Mouse (Mus musculus) stomach, postnatal 0 days (tissue): ENCODE data around the gene Dis3l2. TPM values are rescaled to one million over a fixed set of nuclear protein-coding genes. Genes with fewer than 3 reads are reported as not detected.
A peak's percentile ranks its signal among the peaks of the same experiment; 100 is the strongest.

Experiments used
- ATAC-seq: fragments of 200-750 bp; cut with Nextera tagmentation; 2 replicates; pipeline ENCODE4 v1.8.0; 2017; ENCODE audit not compliant: low FRiP score, low TSS enrichment
- DNase-seq: peaks from one replicate; pipeline ENCODE4 v3.0.0-alpha.2; 2016; ENCODE audit warnings: low spot score
- H3K27ac ChIP-seq: fragments of 300-500 bp; sonication (generic); replicated peaks from 2 replicates; pipeline ENCODE4 v1.5.1; 2014; ENCODE audit warnings: mild to moderate bottlenecking, control low read depth
- H3K27me3 ChIP-seq: fragments of 300-500 bp; sonication (generic); 2 replicates; pipeline ENCODE4 v1.6.1; 2014; ENCODE audit warnings: low read length; ENCODE audit not compliant: control insufficient read depth, insufficient read depth
- H3K36me3 ChIP-seq: fragments of 300-500 bp; sonication (generic); 2 replicates; pipeline ENCODE4 v1.6.1; 2014; ENCODE audit warnings: low read length, mixed read lengths; ENCODE audit not compliant: control insufficient read depth, insufficient read depth
- H3K4me1 ChIP-seq: fragments of 300-500 bp; sonication (generic); replicated peaks from 2 replicates; pipeline ENCODE4 v1.6.1; 2014; ENCODE audit warnings: antibody characterized with exemption; ENCODE audit not compliant: control insufficient read depth, insufficient read depth
- H3K4me2 ChIP-seq: fragments of 300-500 bp; sonication (generic); replicated peaks from 2 replicates; pipeline ENCODE4 v1.6.1; 2014; ENCODE audit warnings: low read depth, mild to moderate bottlenecking, control low read depth, moderate library complexity
- H3K4me3 ChIP-seq: fragments of 300-500 bp; sonication (generic); 2 replicates; pipeline ENCODE4 v1.5.1; 2014; ENCODE audit warnings: low read depth, low read length, control low read depth
- H3K9ac ChIP-seq: fragments of 300-500 bp; sonication (generic); 2 replicates; pipeline ENCODE4 v1.6.1; 2014; ENCODE audit warnings: mild to moderate bottlenecking, low read length, control low read depth, mixed read lengths
- H3K9me3 ChIP-seq: fragments of 300-500 bp; sonication (generic); 2 replicates; pipeline ENCODE4 v1.6.1; 2016; ENCODE audit warnings: low read length; ENCODE audit not compliant: control insufficient read depth
- CTCF ChIP-seq: IDR thresholded peaks from 2 replicates; pipeline ENCODE4 v1.5.1; 2016; ENCODE audit warnings: antibody characterized with exemption, low read depth, mild to moderate bottlenecking, moderate library complexity
- EP300 ChIP-seq: optimal IDR thresholded peaks from 2 replicates; pipeline ENCODE3; 2016; ENCODE audit warnings: antibody characterized with exemption
- WGBS: fragments of 180-500 bp; shearing (Covaris S2); extraction: QIAGEN DNeasy Blood & Tissue Kit; methylation state at CpG from one replicate; pipeline ENCODE4 v1.1.7; 2014; 5-methylcytosine and 5-hydroxymethylcytosine counted together
- polyA plus RNA-seq: library from polyadenylated mRNA; unstranded; fragments of >200 nt; fragmentation: Nextera tagmentation; extraction: Ambion mirVana; gene quantifications from 2 replicates; pipeline ENCODE4 v1.2.1, GENCODE M21; 2015

The Dis3l2 gene
- polyA plus RNA-seq, 1 experiment from 2014 or later: 12.3 TPM

- H3K9ac ChIP-seq: no peak overlapping the region
Observed at GRCm38 (mm10) chr1:87050072-87050471, 346.5 kb downstream of the Dis3l2 start.

DNA sequence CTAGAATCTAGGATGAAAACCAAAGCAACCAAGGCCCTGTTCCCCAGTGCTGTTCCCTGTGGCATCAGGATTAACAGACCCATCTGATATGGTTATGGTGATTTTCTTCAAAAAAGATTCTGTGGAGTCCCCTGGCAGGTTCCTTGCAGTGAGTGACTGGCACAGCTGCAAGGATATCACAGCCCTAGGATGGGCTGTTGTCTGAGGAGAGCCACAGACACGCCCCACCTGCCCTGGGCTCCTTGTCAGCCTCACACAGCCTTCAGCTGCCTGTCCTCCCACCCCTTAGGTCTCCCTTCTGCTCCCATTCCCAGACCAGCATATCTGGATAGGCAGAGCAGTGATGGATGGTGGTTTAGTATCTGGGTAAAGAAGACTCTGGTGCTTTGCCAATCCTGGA is 347.1 kb downstream of the Dis3l2 start:
- H3K4me3 ChIP-seq: no peak overlapping the region
- ATAC-seq (no peak), DNase-seq (no peak)
- H3K27me3 ChIP-seq: no peaks in the 10 kb centered on the region
- H3K27ac ChIP-seq: no peak overlapping the region
- H3K36me3 ChIP-seq: no peaks in the 10 kb centered on the region
- no peaks in the 10 kb centered on the region for H3K4me1 ChIP-seq
- WGBS: 65% methylated on average over 1 of the region's 1 CpGs
- no peaks in the 10 kb centered on the region for H3K9me3 ChIP-seq
- TF ChIP-seq EP300: no peak
- no peak for TF ChIP-seq CTCF
- H3K9ac ChIP-seq: no peak overlapping the region
- H3K4me2 ChIP-seq: no peak overlapping the region

More at GRCm38 (mm10) chr1:87050072-87050471, 346.5 kb downstream of the Dis3l2 start:
- Histone ChIP-seq H3K36me3 (no peaks in the 10 kb centered on the region), H3K4me2 (no peak overlapping the region), H3K9me3 (no peaks in the 10 kb centered on the region), H3K27me3 (no peaks in the 10 kb centered on the region), H3K4me1 (no peaks in the 10 kb centered on the region), H3K27ac (no peak overlapping the region), H3K4me3 (no peak overlapping the region)
- no peak for DNase-seq
- no peak for ATAC-seq
- no peak for TF ChIP-seq CTCF
- TF ChIP-seq EP300: no peak
- WGBS: 76% methylated on average over 3 of the region's 3 CpGs

DNA sequence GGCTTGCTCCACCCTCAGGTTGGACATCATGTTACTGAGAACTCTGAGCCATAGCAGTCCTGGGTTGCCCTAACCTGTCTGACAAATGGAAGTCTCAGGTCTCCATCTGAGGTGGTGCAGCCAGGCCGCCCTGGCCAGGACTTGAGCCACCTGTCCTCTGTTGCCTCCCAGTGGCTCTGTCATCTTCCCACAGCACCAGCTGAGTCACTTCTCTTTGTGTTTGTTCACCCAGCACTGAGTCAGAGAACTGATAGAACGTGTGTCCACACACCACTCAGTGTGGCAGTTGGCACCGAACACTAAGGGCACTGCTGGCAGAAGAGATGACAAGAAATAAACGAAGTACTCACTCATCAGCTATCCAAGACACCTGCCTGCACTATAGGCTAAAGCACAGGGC is 347.8 kb downstream of the Dis3l2 start:
- peak; percentile 26 for DNase-seq
- WGBS: 60% methylated on average over 4 of the region's 4 CpGs
- H3K27ac ChIP-seq: no peak overlapping the region

GRCm38 (mm10) chr1:87057075-87057474 is 353.5 kb downstream of the Dis3l2 start:
- Histone ChIP-seq H3K4me1 (no peaks in the 10 kb centered on the region), H3K36me3 (no peaks in the 10 kb centered on the region), H3K9ac (no peak overlapping the region), H3K27ac (no peak overlapping the region), H3K27me3 (no peaks in the 10 kb centered on the region), H3K9me3 (no peaks in the 10 kb centered on the region), H3K4me2 (no peak overlapping the region), H3K4me3 (no peak overlapping the region)
- no peak for DNase-seq
- TF ChIP-seq EP300 (no peak), CTCF (no peak)
- no peak for ATAC-seq
- WGBS: 79% methylated on average over 4 of the region's 4 CpGs

More for the DNA sequence above, 347.8 kb downstream of the Dis3l2 start:
- no peak overlapping the region for H3K4me3 ChIP-seq
- no peaks in the 10 kb centered on the region for H3K27me3 ChIP-seq
- H3K4me2 ChIP-seq: no peak overlapping the region
- ATAC-seq: peak; percentile 74
- no peaks in the 10 kb centered on the region for H3K36me3 ChIP-seq
- TF ChIP-seq EP300: no peak
- peak; percentile 11; the same call in 1 of the 2 replicates for TF ChIP-seq CTCF
- no peaks in the 10 kb centered on the region for H3K4me1 ChIP-seq
- H3K9me3 ChIP-seq: no peaks in the 10 kb centered on the region
- no peak overlapping the region for H3K9ac ChIP-seq

DNA sequence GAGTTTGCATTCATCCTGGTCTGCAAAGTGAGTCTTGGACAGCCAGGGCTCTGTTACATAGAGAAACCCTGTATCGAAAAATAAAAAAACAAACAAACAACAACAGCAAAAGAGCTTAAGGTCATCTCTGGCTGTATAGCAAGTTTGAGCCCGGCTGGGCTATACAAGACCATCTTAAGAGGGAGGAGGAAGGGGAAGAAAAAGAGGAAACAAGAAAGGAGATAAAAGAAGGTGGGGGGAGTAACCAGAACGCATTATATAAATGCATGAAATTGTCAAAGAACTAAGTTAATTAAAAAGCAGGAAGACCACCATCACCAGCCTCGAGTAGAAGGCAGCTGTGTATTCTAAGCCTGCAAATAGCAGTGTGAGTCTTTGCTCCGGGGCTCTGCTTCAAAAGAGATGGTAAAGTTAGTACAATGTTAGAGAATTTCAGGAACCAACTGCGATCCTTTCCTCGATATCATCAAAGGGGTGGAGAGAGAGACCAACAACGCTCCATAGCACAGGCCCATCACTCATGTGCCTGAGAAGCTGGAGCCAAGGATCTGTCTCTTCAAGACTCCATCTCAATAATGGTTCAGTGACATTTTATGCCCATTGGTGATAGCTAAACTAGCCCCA is 355.5 kb downstream of the Dis3l2 start:
- Histone ChIP-seq H3K36me3 (no peaks in the 10 kb centered on the region), H3K4me3 (no peak overlapping the region), H3K9ac (no peak overlapping the region), H3K9me3 (no peaks in the 10 kb centered on the region), H3K27ac (no peak overlapping the region), H3K4me1 (no peaks in the 10 kb centered on the region), H3K27me3 (no peaks in the 10 kb centered on the region), H3K4me2 (no peak overlapping the region)
- WGBS: 68% methylated on average over 8 of the region's 8 CpGs
- DNase-seq (no peak), ATAC-seq (no peak)
- TF ChIP-seq EP300 (no peak), CTCF (no peak)

DNA sequence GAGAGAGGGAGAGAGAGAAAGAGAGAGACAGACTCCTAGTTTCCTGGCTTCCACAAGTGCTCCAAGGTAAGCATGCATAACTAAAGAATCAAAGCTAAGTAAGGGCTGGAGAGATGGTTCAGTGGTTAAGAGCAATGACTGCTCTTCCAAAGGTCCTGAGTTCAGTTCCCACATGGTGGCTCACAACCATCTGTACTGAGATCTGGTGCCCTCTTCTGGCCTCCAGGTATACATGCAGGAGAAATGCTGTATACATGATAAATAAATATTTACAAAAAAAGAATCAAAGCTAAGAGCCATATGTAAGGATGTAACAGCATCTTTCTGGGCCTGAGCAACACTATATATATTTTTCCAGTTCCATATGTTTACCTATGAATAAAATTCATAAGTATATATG is 357.3 kb downstream of the Dis3l2 start:
- Histone ChIP-seq H3K4me2 (no peak overlapping the region), H3K9ac (no peak overlapping the region), H3K27me3 (no peaks in the 10 kb centered on the region), H3K4me3 (no peak overlapping the region), H3K4me1 (no peaks in the 10 kb centered on the region), H3K27ac (no peak overlapping the region), H3K36me3 (no peaks in the 10 kb centered on the region), H3K9me3 (no peaks in the 10 kb centered on the region)
- no peak for ATAC-seq
- TF ChIP-seq CTCF (peak; percentile 39), EP300 (no peak)
- DNase-seq: no peak
